Mouse (Mus musculus) forebrain, embryonic 14.5 days (tissue): Measurements from ENCODE around the gene Iqsec3. TPM values are rescaled to one million over a fixed set of nuclear protein-coding genes. Genes with fewer than 3 reads are reported as not detected.

Experiments
- ATAC-seq: fragments of 200-750 bp; cut with Nextera tagmentation; 2 replicates; pipeline ENCODE4 v1.8.0; 2017; ENCODE audit warnings: mild to moderate bottlenecking, moderate library complexity
- DNase-seq: peaks from one replicate; pipeline ENCODE4 v3.0.0-alpha.2; 2015; ENCODE audit warnings: low spot score
- H3K27ac ChIP-seq: fragments of 300-500 bp; sonication (generic); 2 replicates; pipeline ENCODE4 v1.5.1; 2014; ENCODE audit warnings: low read depth, mild to moderate bottlenecking, control low read depth, low read length, moderate library complexity
- H3K27me3 ChIP-seq: fragments of 300-500 bp; sonication (generic); replicated peaks from 2 replicates; pipeline ENCODE4 v1.6.1; 2014; ENCODE audit warnings: low read length, control low read depth, mixed read lengths; ENCODE audit not compliant: control insufficient read depth, insufficient read depth
- H3K36me3 ChIP-seq: fragments of 300-500 bp; sonication (generic); 2 replicates; pipeline ENCODE4 v1.6.1; 2014; ENCODE audit warnings: low read length, control low read depth; ENCODE audit not compliant: control insufficient read depth, insufficient read depth
- H3K4me1 ChIP-seq: fragments of 300-500 bp; sonication (generic); 2 replicates; pipeline ENCODE4 v1.6.1; 2014; ENCODE audit warnings: antibody characterized with exemption, low read length, control low read depth; ENCODE audit not compliant: control insufficient read depth, insufficient read depth
- H3K4me2 ChIP-seq: fragments of 300-500 bp; sonication (generic); 2 replicates; pipeline ENCODE4 v1.6.1; 2014; ENCODE audit warnings: mild to moderate bottlenecking, control low read depth, low read length
- H3K4me3 ChIP-seq: fragments of 300-500 bp; sonication (generic); 2 replicates; pipeline ENCODE4 v1.5.1; 2014; ENCODE audit warnings: low read depth, low read length, control low read depth
- H3K9ac ChIP-seq: fragments of 300-500 bp; sonication (generic); 2 replicates; pipeline ENCODE4 v1.6.1; 2014; ENCODE audit warnings: mild to moderate bottlenecking, low read length, control low read depth, moderate library complexity
- H3K9me3 ChIP-seq: fragments of 300-500 bp; sonication (generic); replicated peaks from 2 replicates; pipeline ENCODE4 v1.6.1; 2016; ENCODE audit warnings: low read length, control low read depth, mixed read lengths; ENCODE audit not compliant: control insufficient read depth
- WGBS: fragments of 180-500 bp; shearing (Covaris S2); extraction: QIAGEN DNeasy Blood & Tissue Kit; methylation state at CpG from one replicate; pipeline ENCODE4 v1.1.7; 2014; 5-methylcytosine and 5-hydroxymethylcytosine counted together
- polyA plus RNA-seq: library from polyadenylated mRNA; unstranded; fragments of >200 nt; fragmentation: Nextera tagmentation; extraction: Ambion mirVana; gene quantifications from 2 replicates; pipeline ENCODE4 v1.2.1, GENCODE M21; 2014

Gene Iqsec3
- polyA plus RNA-seq, 1 experiment from 2014 or later: 2.9 TPM

DNA sequence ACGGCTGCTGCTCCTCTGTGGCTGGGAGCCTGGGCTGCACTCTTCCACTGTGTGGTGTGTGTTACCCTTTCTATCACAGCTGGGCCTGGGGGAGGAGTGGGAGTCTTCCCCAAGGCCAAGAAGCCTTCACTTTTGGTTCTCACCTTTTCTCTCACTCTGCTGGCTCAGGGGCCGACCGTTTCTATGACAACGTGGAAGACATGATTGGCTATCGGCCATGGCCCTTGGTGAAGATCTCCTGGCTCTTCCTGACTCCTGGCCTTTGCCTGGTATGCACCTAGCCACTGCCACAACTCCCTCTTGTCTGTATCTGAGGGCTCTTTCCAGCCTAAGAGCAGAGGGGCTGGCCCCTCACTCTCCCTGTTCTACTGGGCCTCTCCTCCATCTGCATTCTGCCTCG lies 110.4 kb downstream of the Iqsec3 start:
- WGBS: 80% methylated on average over 6 of the region's 6 CpGs
- Histone ChIP-seq H3K4me3 (no peak overlapping the region), H3K27me3 (no peaks in the 10 kb centered on the region), H3K4me2 (no peak overlapping the region), H3K27ac (no peak overlapping the region), H3K36me3 (no peaks in the 10 kb centered on the region), H3K9ac (no peak overlapping the region), H3K4me1 (no peaks in the 10 kb centered on the region), H3K9me3 (no peaks in the 10 kb centered on the region)
- DNase-seq: no peak
- ATAC-seq: no peak

- no peak for ATAC-seq
- H3K4me1 ChIP-seq: no peaks in the 10 kb centered on the region
- no peaks in the 10 kb centered on the region for H3K27me3 ChIP-seq
- DNase-seq: no peak
- no peak overlapping the region for H3K4me2 ChIP-seq
- no peak overlapping the region for H3K27ac ChIP-seq
- no peak overlapping the region for H3K9ac ChIP-seq
- 65% methylated on average over 6 of the region's 6 CpGs for WGBS
- H3K9me3 ChIP-seq: no peaks in the 10 kb centered on the region
- no peaks in the 10 kb centered on the region for H3K36me3 ChIP-seq
- no peak overlapping the region for H3K4me3 ChIP-seq
These were observed 116.2 kb downstream of the Iqsec3 start for GRCm38 (mm10) chr6:121357232-121357631.

DNA sequence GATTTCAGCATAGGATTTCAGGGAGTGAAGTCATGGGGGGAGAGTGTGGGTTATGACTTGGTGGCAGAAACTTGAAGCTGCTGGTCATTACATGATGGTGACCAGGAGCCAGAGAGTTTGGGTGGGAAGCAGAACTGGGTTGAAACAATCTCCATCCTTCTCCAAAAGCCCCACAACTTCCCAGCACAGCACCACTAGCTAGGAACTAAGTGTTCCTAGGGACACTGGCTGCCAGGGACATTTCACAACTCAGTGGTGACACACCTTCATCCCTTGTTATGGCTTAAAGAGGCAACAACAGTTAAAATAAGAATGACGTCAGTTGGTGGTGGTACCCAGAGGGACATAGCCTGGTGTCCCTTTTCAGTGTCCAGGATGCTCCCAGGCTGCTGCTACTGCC lies 117.4 kb downstream of the Iqsec3 start:
- 90% methylated on average over 1 of the region's 1 CpGs for WGBS

DNA sequence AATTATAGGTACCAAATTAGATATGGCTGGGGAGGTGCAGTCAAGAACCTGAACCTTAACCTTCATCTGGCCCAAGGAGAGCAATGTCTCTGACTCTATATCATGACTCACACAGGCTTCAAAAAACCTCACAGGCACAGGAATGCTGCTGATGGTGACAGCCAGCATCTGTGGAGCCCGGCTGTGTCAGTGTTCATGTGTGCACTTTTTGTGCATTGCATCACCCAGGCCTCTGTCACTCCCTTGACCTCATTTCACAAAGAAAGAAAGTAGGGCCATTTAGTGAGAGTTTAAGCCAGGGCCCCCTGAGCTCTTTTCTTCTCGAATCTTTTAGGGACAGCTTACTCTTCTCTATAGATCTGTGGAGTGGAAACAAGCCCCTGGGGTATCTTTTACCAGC lies 121.2 kb downstream of the Iqsec3 start:
- Histone ChIP-seq H3K9ac (no peak overlapping the region), H3K4me2 (no peak overlapping the region), H3K4me3 (no peak overlapping the region), H3K36me3 (no peaks in the 10 kb centered on the region), H3K9me3 (no peaks in the 10 kb centered on the region), H3K27me3 (no peaks in the 10 kb centered on the region), H3K4me1 (no peaks in the 10 kb centered on the region), H3K27ac (no peak overlapping the region)
- 16% methylated on average over 2 of the region's 2 CpGs for WGBS
- DNase-seq (no peak), ATAC-seq (no peak)

More for the DNA sequence above, 117.4 kb downstream of the Iqsec3 start:
- Histone ChIP-seq H3K36me3 (no peaks in the 10 kb centered on the region), H3K4me1 (no peaks in the 10 kb centered on the region), H3K27me3 (no peaks in the 10 kb centered on the region), H3K27ac (no peak overlapping the region), H3K9me3 (no peaks in the 10 kb centered on the region), H3K4me2 (no peak overlapping the region), H3K9ac (no peak overlapping the region), H3K4me3 (no peak overlapping the region)
- ATAC-seq: no peak
- DNase-seq: no peak

- no peak overlapping the region for H3K9ac ChIP-seq
- no peaks in the 10 kb centered on the region for H3K27me3 ChIP-seq
- H3K4me3 ChIP-seq: no peak overlapping the region
- ATAC-seq: no peak
- no peak for DNase-seq
- no peaks in the 10 kb centered on the region for H3K36me3 ChIP-seq
- H3K4me2 ChIP-seq: no peak overlapping the region
- no peaks in the 10 kb centered on the region for H3K9me3 ChIP-seq
- H3K4me1 ChIP-seq: no peaks in the 10 kb centered on the region
- 39% methylated on average over 8 of the region's 8 CpGs for WGBS
- H3K27ac ChIP-seq: no peak overlapping the region
These were observed 127.0 kb downstream of the Iqsec3 start for GRCm38 (mm10) chr6:121346428-121346827.

DNA sequence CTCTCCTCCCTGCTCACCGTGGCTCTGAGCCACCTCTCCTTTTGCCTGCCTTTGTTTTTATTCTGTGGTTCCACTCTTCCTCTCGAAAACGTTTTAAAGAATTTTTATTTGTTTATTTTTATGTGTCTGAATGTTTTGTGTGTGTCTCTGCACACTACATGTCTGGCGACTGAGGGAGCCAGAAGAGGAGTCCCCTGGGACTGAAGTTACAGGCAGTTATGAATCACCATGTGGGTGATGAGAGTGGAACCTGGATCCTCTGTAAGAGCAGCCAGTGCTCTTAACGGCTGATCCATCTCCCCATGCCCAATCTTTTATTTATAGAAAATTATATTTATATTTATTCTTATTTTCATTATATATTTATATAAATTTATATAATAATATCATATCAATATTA lies 129.1 kb downstream of the Iqsec3 start:
- no peak overlapping the region for H3K4me2 ChIP-seq
- H3K27ac ChIP-seq: no peak overlapping the region
- H3K9ac ChIP-seq: no peak overlapping the region
- no peaks in the 10 kb centered on the region for H3K9me3 ChIP-seq
- ATAC-seq (no peak), DNase-seq (no peak)
- no peaks in the 10 kb centered on the region for H3K36me3 ChIP-seq
- no peaks in the 10 kb centered on the region for H3K4me1 ChIP-seq
- no peaks in the 10 kb centered on the region for H3K27me3 ChIP-seq
- H3K4me3 ChIP-seq: no peak overlapping the region
- 69% methylated on average over 5 of the region's 5 CpGs for WGBS

- WGBS: 68% methylated on average over 6 of the region's 6 CpGs
- Histone ChIP-seq H3K36me3 (no peaks in the 10 kb centered on the region), H3K9ac (no peak overlapping the region), H3K4me2 (no peak overlapping the region), H3K4me3 (no peak overlapping the region), H3K9me3 (no peaks in the 10 kb centered on the region), H3K27ac (no peak overlapping the region), H3K4me1 (no peaks in the 10 kb centered on the region), H3K27me3 (no peaks in the 10 kb centered on the region)
- ATAC-seq (no peak), DNase-seq (no peak)
These were observed 129.7 kb downstream of the Iqsec3 start for GRCm38 (mm10) chr6:121343771-121344123.

DNA sequence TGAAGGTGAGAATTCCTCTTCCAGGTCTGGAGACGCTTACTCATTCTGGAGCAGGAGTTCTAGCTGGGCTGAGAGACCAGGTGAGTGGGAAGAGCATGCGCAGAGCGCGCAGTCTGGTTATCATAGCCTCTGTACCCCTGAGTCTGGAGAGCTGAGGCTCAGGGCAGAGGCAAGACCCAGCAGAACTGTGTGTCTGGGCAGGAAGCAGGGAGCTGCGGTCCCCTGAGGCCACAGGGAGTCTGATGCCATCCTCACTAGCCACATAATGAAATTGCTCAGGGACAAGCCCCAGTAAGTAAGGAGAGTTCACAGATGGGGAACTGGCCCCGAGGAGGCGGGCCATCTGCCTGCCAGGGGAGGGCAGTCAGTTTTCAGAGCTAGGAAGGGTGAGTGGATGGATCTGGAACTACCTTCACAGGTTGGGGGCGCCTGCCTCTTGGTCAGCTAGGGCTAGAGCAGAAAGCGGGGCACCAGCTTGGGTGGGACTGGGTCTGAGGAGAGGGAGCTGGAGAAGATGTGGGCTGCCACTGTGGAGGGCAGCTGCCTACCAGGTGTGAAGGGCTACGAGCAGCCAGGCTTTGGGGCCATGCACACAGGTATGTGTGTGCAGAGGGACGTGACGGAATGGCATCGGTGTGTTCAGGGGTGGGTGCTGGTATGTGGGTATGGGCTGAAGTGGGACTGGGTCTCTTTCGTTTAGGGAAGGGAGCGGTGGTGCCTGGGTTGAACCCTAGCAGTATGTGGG lies 130.3 kb downstream of the Iqsec3 start, which contains the start of gene Slc6a12:
Slc6a12 (plus strand) TSS at position 51 of the 745 bp plus-strand sequence.
- DNase-seq: no peak

DNA sequence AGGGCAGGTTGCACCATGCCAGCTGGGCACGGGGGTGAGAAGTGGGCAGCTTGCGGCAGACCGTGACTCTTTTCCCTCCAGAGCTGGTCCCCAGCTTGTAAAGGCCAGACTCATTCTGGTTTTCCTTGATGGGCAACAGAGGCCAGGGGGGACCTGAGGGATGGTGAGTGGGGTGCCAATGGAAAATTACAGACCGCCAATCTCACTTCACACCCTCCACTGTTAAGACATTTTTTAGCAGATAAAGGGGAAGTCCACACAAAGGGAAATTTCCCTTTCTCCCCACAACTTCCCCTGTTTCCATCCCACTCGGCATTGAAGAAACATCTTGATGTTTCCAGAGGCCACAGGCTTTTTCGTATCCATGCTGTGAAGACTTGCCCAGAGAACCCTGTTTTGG lies 131.8 kb downstream of the Iqsec3 start:
- Histone ChIP-seq H3K9ac (no peak overlapping the region), H3K4me3 (no peak overlapping the region), H3K27ac (no peak overlapping the region), H3K4me2 (no peak overlapping the region), H3K4me1 (no peaks in the 10 kb centered on the region), H3K27me3 (no peaks in the 10 kb centered on the region), H3K9me3 (no peaks in the 10 kb centered on the region), H3K36me3 (no peaks in the 10 kb centered on the region)
- DNase-seq (no peak), ATAC-seq (no peak)
- WGBS: 87% methylated on average over 6 of the region's 6 CpGs

More for the DNA sequence above, 130.3 kb downstream of the Iqsec3 start, which contains the start of gene Slc6a12:
- no peaks in the 10 kb centered on the region for H3K36me3 ChIP-seq
- H3K4me2 ChIP-seq: no peak within 1 kb of the TSS
- H3K4me3 ChIP-seq: no peak within 1 kb of the TSS
- ATAC-seq: no peak
- H3K9me3 ChIP-seq: no peaks in the 10 kb centered on the region
- 78% methylated on average over 15 of the region's 15 CpGs for WGBS
- no peaks in the 10 kb centered on the region for H3K27me3 ChIP-seq
- no peaks in the 10 kb centered on the region for H3K4me1 ChIP-seq
- no peak within 1 kb of the TSS for H3K9ac ChIP-seq
- no peak within 1 kb of the TSS for H3K27ac ChIP-seq
